Mouse (Mus musculus) lung, postnatal 0 days (tissue): ENCODE measurements around the gene RPS10-NUDT3.

Experiments used
- CTCF ChIP-seq: IDR thresholded peaks from 2 replicates; pipeline ENCODE4 v1.5.1; 2016; ENCODE audit warnings: antibody characterized with exemption, mild to moderate bottlenecking
- EP300 ChIP-seq: IDR thresholded peaks from 2 replicates; pipeline ENCODE4 v1.6.1; 2016; ENCODE audit warnings: antibody characterized with exemption, mild to moderate bottlenecking, control low read depth

- TF ChIP-seq CTCF (peak; percentile 33; the same call in 1 of the 2 replicates), EP300 (0 out of 2 replicates have a peak, but pooled peaks have one; percentile 22)
These were observed 79.4 kb downstream of the RPS10-NUDT3 start for GRCm38 (mm10) chr17:27555512-27556172.
